Mouse (Mus musculus): ENCODE measurements around the gene Rps6ka2. TPM values are rescaled to one million over a fixed set of nuclear protein-coding genes. Genes with fewer than 3 reads are reported as not detected.
A peak's percentile ranks its signal among the peaks of the same experiment; 100 is the strongest.

Gene Rps6ka2
- polyA plus RNA-seq, 1 experiment from 2014 or later, result 37.5 TPM

DNA sequence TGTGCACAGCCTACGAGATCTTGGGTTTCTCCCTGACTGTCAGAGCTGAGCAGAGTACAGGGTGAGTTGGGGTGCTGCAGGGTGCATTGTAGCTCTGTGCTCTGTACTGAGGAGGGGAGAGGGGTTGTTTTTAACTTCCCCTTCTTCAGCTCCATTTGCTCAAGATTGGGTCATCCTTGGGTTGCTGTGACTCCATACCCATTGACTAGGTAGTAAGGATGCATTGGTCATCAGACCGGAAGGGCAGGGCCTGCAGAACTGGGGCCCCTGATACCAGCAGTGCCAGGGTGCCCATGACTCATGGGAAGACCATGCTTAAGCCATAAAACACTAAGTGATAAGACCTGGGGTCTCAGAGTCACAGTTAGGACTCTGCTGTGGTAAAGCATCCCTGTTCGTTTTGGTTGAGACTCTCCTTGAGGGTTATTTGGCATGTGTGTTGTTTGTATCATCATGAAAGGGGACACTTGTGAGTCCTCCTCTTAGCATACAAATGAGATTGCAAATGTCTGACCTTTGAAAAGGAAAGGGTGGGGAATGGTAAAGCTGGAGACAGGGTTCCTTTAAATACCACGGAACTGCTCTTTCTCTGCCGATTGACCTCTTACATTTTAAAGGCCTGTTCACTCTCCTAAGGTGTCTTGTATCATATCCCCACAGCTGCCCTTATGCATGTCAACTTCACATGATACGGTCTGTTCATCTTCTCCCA lies 36.7 kb downstream of the Rps6ka2 start:
- 76% methylated on average over 6 of the region's 6 CpGs for WGBS
- H3K9ac ChIP-seq, result no peak overlapping the region
- H3K9me3 ChIP-seq, result no peaks in the 10 kb centered on the region
- H3K36me3 ChIP-seq, result no peaks in the 10 kb centered on the region
- H3K4me2 ChIP-seq, result no peak overlapping the region
- no peak overlapping the region for H3K4me3 ChIP-seq
- ATAC-seq (ENCODE audit: extremely low read depth, insufficient number of reproducible peaks, low FRiP score, low TSS enrichment), result no peak
- peaks cover 26% of the 10 kb centered on the region for H3K4me1 ChIP-seq
- no peak overlapping the region for H3K27ac ChIP-seq (replicated peaks)
- no peaks in the 10 kb centered on the region for H3K27me3 ChIP-seq (replicated peaks)

- Histone ChIP-seq H3K4me3 (no peak overlapping the region), H3K4me2 (no peak overlapping the region), H3K9ac (no peak overlapping the region), H3K27ac (replicated peaks) (no peak overlapping the region), H3K4me1 (peaks cover 48% of the 10 kb centered on the region), H3K36me3 (no peaks in the 10 kb centered on the region), H3K9me3 (no peaks in the 10 kb centered on the region), H3K27me3 (replicated peaks) (no peaks in the 10 kb centered on the region)
- ATAC-seq (ENCODE audit: extremely low read depth, insufficient number of reproducible peaks, low FRiP score, low TSS enrichment), result no peak
- 75% methylated on average over 11 of the region's 11 CpGs for WGBS
Measured at GRCm38 (mm10) chr17:7210648-7211047, 40.7 kb downstream of the Rps6ka2 start.

DNA sequence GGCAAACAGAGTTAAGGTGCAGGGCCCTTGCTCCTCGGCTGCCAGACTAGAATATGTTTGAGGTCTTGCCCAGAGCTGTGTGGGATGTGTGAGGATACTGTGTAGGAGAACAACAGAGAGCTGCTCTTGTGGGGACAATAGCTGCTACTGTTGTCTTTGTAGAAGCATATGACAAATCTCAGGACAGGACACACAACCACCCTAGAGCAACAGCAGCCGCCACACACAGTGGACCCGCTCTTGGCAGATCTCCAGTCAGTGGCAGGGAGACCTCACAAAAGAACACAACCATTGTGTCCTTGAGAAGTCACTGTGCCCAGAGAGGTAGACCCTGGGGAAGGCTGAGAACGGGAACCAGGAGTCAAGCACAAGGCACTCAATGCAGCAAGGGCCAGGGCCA lies 42.0 kb downstream of the Rps6ka2 start:
- H3K9me3 ChIP-seq, result no peaks in the 10 kb centered on the region
- H3K9ac ChIP-seq, result no peak overlapping the region
- no peaks in the 10 kb centered on the region for H3K36me3 ChIP-seq
- no peak overlapping the region for H3K4me3 ChIP-seq
- no peak overlapping the region for H3K4me2 ChIP-seq
- no peak for ATAC-seq (ENCODE audit: extremely low read depth, insufficient number of reproducible peaks, low FRiP score, low TSS enrichment)
- H3K27ac ChIP-seq (replicated peaks), result no peak overlapping the region; the same call in 1 of the 2 replicates
- WGBS, result 57% methylated on average over 4 of the region's 4 CpGs
- H3K27me3 ChIP-seq (replicated peaks), result no peaks in the 10 kb centered on the region
- peaks cover 45% of the 10 kb centered on the region for H3K4me1 ChIP-seq

GRCm38 (mm10) chr17:7213214-7213613 lies 43.3 kb downstream of the Rps6ka2 start:
- no peak for ATAC-seq (ENCODE audit: extremely low read depth, insufficient number of reproducible peaks, low FRiP score, low TSS enrichment)
- H3K4me2 ChIP-seq, result no peak overlapping the region
- H3K9ac ChIP-seq, result no peak overlapping the region
- no peaks in the 10 kb centered on the region for H3K9me3 ChIP-seq
- 53% methylated on average over 2 of the region's 2 CpGs for WGBS
- H3K27me3 ChIP-seq (replicated peaks), result no peaks in the 10 kb centered on the region
- no peak overlapping the region for H3K27ac ChIP-seq (replicated peaks)
- H3K36me3 ChIP-seq, result no peaks in the 10 kb centered on the region
- peaks cover 56% of the 10 kb centered on the region for H3K4me1 ChIP-seq
- H3K4me3 ChIP-seq, result no peak overlapping the region

DNA sequence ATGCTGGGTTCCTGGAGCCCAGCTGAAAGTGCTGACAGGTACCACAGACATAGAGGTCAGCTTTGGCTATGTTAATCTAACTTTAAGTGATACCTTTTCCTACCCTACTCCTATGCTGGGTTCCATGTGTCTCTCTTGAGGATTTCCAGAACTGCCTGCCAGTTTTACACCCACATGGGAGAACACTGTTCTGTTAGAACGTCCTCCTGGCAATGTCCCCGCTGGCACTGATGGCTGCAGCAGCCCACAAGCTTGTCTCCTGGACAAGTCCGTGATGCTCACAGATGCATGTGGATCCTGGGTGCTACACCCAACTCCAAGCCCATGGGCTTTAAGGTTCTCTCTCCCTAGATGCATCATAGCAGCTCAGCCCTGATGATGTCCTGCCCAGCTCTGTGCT lies 44.1 kb downstream of the Rps6ka2 start:
- ATAC-seq (ENCODE audit: extremely low read depth, insufficient number of reproducible peaks, low FRiP score, low TSS enrichment), result no peak
- Histone ChIP-seq H3K4me3 (no peak overlapping the region), H3K4me1 (peaks cover 64% of the 10 kb centered on the region), H3K9ac (no peak overlapping the region), H3K9me3 (no peaks in the 10 kb centered on the region), H3K36me3 (no peaks in the 10 kb centered on the region), H3K4me2 (no peak overlapping the region), H3K27ac (replicated peaks) (no peak overlapping the region), H3K27me3 (replicated peaks) (no peaks in the 10 kb centered on the region)
- 75% methylated on average over 3 of the region's 3 CpGs for WGBS

DNA sequence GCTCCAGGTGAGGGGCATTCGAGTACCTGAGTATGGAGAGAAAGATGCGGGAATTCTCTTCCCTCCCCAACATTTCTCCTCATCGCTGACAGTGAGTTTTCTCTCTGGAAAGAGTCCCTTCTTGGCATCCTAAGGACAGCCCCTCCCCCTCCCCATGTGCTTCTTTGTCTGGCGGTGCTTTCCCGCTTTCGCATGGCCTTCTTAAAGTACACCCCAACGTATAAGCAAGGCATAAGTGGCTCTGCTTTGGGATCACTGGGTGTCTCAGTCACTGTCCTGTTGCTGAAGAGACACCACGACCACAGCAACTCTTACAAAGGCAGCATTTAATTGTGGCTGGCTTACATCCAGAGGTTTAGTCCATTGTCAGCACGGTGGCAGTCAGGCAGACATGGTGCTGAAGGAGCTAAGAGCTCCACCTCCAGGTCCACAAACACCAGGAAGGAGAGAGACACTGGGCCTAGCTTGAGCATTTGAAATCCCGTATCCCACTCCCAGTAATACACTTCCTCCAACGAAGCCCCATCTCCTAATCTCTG lies 47.9 kb downstream of the Rps6ka2 start:
- no peak overlapping the region for H3K4me2 ChIP-seq
- 0 out of 2 replicates have a peak overlapping the region, but pooled peaks have one; percentile 77 for H3K27ac ChIP-seq (replicated peaks)
- 56% methylated on average over 11 of the region's 11 CpGs for WGBS
- peaks cover 6% of the 10 kb centered on the region; the same call in 1 of the 2 replicates for H3K36me3 ChIP-seq
- H3K9me3 ChIP-seq, result no peaks in the 10 kb centered on the region
- no peak overlapping the region for H3K9ac ChIP-seq
- no peak for ATAC-seq (ENCODE audit: extremely low read depth, insufficient number of reproducible peaks, low FRiP score, low TSS enrichment)
- H3K27me3 ChIP-seq (replicated peaks), result no peaks in the 10 kb centered on the region
- H3K4me1 ChIP-seq, result peaks cover 80% of the 10 kb centered on the region
- no peak overlapping the region for H3K4me3 ChIP-seq

DNA sequence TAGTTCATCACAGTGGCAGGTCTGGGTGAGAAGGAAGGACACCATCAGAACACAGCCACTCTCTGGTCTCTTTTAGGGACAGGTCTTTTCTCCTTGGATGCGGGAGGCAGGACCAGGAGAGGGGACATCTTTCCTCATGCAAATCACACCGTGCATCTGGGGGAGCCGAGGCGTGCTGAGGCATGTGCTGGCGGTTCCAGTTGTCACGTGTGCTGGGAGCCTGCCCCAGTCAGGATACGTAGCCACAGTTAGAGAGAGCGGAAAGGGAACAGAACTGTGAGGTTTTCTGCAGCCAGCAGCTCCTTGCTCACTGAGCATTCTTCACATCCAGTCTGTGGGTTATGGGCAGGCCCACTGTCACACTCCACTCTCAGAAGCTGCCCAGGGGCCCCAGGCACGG lies 48.5 kb downstream of the Rps6ka2 start:
- 74% methylated on average over 9 of the region's 9 CpGs for WGBS
- no peaks in the 10 kb centered on the region for H3K9me3 ChIP-seq
- peaks cover 75% of the 10 kb centered on the region for H3K4me1 ChIP-seq
- peak overlapping the region; percentile 77 for H3K27ac ChIP-seq (replicated peaks)
- H3K9ac ChIP-seq, result no peak overlapping the region
- H3K36me3 ChIP-seq, result peaks cover 6% of the 10 kb centered on the region; the same call in 1 of the 2 replicates
- no peak overlapping the region for H3K4me2 ChIP-seq
- H3K4me3 ChIP-seq, result no peak overlapping the region
- H3K27me3 ChIP-seq (replicated peaks), result no peaks in the 10 kb centered on the region
- no peak for ATAC-seq (ENCODE audit: extremely low read depth, insufficient number of reproducible peaks, low FRiP score, low TSS enrichment)

- H3K27me3 ChIP-seq (replicated peaks), result no peaks in the 10 kb centered on the region
- peaks cover 3% of the 10 kb centered on the region; the same call in 1 of the 2 replicates for H3K9me3 ChIP-seq
- peaks cover 67% of the 10 kb centered on the region for H3K4me1 ChIP-seq
- H3K4me2 ChIP-seq, result no peak overlapping the region
- ATAC-seq (ENCODE audit: extremely low read depth, insufficient number of reproducible peaks, low FRiP score, low TSS enrichment), result no peak; the same call in 1 of the 2 replicates
- peak overlapping the region; percentile 77 for H3K27ac ChIP-seq (replicated peaks)
- H3K36me3 ChIP-seq, result peaks cover 6% of the 10 kb centered on the region; the same call in 1 of the 2 replicates
- 12% methylated on average over 11 of the region's 11 CpGs for WGBS
- H3K4me3 ChIP-seq, result no peak overlapping the region
- H3K9ac ChIP-seq, result 0 out of 2 replicates have a peak overlapping the region, but pooled peaks have one; percentile 24
Measured at GRCm38 (mm10) chr17:7219044-7219718, 49.3 kb downstream of the Rps6ka2 start.

- WGBS, result 72% methylated on average over 4 of the region's 4 CpGs
- Histone ChIP-seq H3K9ac (no peak overlapping the region), H3K4me2 (no peak overlapping the region), H3K9me3 (peaks cover 3% of the 10 kb centered on the region; the same call in 1 of the 2 replicates), H3K4me3 (no peak overlapping the region), H3K36me3 (peaks cover 6% of the 10 kb centered on the region; the same call in 1 of the 2 replicates), H3K27ac (replicated peaks) (no peak overlapping the region), H3K27me3 (replicated peaks) (no peaks in the 10 kb centered on the region), H3K4me1 (peaks cover 50% of the 10 kb centered on the region)
- ATAC-seq (ENCODE audit: extremely low read depth, insufficient number of reproducible peaks, low FRiP score, low TSS enrichment), result no peak
Measured at GRCm38 (mm10) chr17:7221310-7221709, 51.4 kb downstream of the Rps6ka2 start.

DNA sequence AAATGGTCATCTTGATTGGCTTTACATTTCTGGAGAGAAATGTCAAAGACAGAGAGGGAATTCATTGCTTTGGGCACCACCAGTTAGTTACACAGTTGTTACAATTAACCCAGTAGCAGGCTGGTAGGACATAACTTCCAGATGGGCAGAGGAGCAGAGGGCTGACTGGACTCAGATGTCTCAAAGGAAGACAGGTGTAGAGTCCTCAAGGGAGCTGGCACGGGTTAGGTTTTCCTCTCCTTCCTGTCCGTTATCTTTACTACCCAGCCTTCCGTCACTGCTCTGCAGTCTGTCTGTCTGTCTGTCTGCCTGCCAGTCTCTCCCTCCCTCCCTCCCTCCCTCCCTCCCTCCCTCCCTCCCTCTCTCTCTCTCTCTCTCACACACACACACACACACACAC lies 52.3 kb downstream of the Rps6ka2 start:
- Histone ChIP-seq H3K27me3 (replicated peaks) (no peaks in the 10 kb centered on the region), H3K9me3 (peaks cover 3% of the 10 kb centered on the region; the same call in 1 of the 2 replicates), H3K4me1 (peaks cover 58% of the 10 kb centered on the region), H3K9ac (no peak overlapping the region), H3K27ac (replicated peaks) (no peak overlapping the region), H3K4me2 (no peak overlapping the region), H3K4me3 (no peak overlapping the region), H3K36me3 (peaks cover 6% of the 10 kb centered on the region; the same call in 1 of the 2 replicates)
- WGBS, result 53% methylated on average over 3 of the region's 3 CpGs
- ATAC-seq (ENCODE audit: extremely low read depth, insufficient number of reproducible peaks, low FRiP score, low TSS enrichment), result no peak

- Histone ChIP-seq H3K27ac (replicated peaks) (no peak overlapping the region), H3K9ac (no peak overlapping the region), H3K4me2 (no peak overlapping the region), H3K36me3 (peaks cover 22% of the 10 kb centered on the region), H3K27me3 (replicated peaks) (no peaks in the 10 kb centered on the region), H3K9me3 (peaks cover 3% of the 10 kb centered on the region; the same call in 1 of the 2 replicates), H3K4me1 (peaks cover 30% of the 10 kb centered on the region), H3K4me3 (no peak overlapping the region)
- no peak for ATAC-seq (ENCODE audit: extremely low read depth, insufficient number of reproducible peaks, low FRiP score, low TSS enrichment)
- 81% methylated on average over 9 of the region's 9 CpGs for WGBS
Measured at GRCm38 (mm10) chr17:7228545-7228944, 58.6 kb downstream of the Rps6ka2 start.
